21 mouse cellular contexts compared by ENCODE assay signal in genomic region chr2:179998431-179998830, GRCm38 (mm10).
"Had no signal": no experiment of that assay in that cellular context is flagged by ENCODE, and none has a peak within 500 bp of the region (broad histone marks: within the 10 kb centered on the region; RNA-seq: fewer than 3 reads in every experiment).

No protein-coding gene starts in this region.

- H3K36me3 ChIP-seq: limb, embryonic 10.5 days; limb, embryonic 13.5 days; liver, embryonic 15.5 days; midbrain, embryonic 15.5 days; neural tube, embryonic 12.5 days; neural tube, embryonic 15.5 days had no signal

- H3K9ac ChIP-seq: limb, embryonic 13.5 days; liver, embryonic 15.5 days; midbrain, embryonic 15.5 days; neural tube, embryonic 12.5 days; neural tube, embryonic 15.5 days had no signal

- H3K4me3 ChIP-seq: limb, embryonic 10.5 days; limb, embryonic 13.5 days; liver, embryonic 15.5 days; midbrain, embryonic 15.5 days; neural tube, embryonic 12.5 days; neural tube, embryonic 15.5 days had no signal

- H3K27me3 ChIP-seq: limb, embryonic 13.5 days; midbrain, embryonic 15.5 days; neural tube, embryonic 12.5 days had no signal

- ATAC-seq: midbrain, embryonic 15.5 days had no signal

- H3K4me1 ChIP-seq: limb, embryonic 10.5 days; limb, embryonic 13.5 days; liver, embryonic 15.5 days; midbrain, embryonic 15.5 days; neural tube, embryonic 12.5 days; neural tube, embryonic 15.5 days had no signal

- H3K27ac ChIP-seq: kidney, postnatal 0 days; limb, embryonic 10.5 days; limb, embryonic 13.5 days; liver, embryonic 15.5 days; midbrain, embryonic 15.5 days; neural tube, embryonic 12.5 days; neural tube, embryonic 15.5 days; stomach, postnatal 0 days had no signal

- H3K4me2 ChIP-seq: limb, embryonic 13.5 days; liver, embryonic 15.5 days; midbrain, embryonic 11.5 days; midbrain, embryonic 15.5 days; neural tube, embryonic 12.5 days; neural tube, embryonic 15.5 days had no signal

- DNase-seq: kidney, adult 18-20 months; kidney, adult 9 months; kidney, postnatal 25 days; lung, adult 2 months; lung, postnatal 14 days; lung, postnatal 4 days; right cerebral cortex, adult 18-20 months; right cerebral cortex, postnatal 14 days; right cerebral cortex, postnatal 4 days; thymus, adult 2 months; thymus, postnatal 14 days; thymus, postnatal 4 days had no signal

- H3K9me3 ChIP-seq: limb, embryonic 10.5 days; limb, embryonic 13.5 days; liver, embryonic 15.5 days; midbrain, embryonic 15.5 days; neural tube, embryonic 12.5 days; neural tube, embryonic 15.5 days had no signal
